Mouse (Mus musculus): ENCODE results near the gene Nuak1.
"Not testable (repeated sequence)": the region's sequence is repeated elsewhere in the genome, so short reads cannot be mapped to it uniquely, and the experiment has no call there.

Gene Nuak1

GRCm38 (mm10) chr10:84440541-84441433 lies at the start of gene Nuak1:
Gene Nuak1, minus strand, starts transcription at chr10:84440597.
- peak; percentile 87 for DNase-seq

GRCm38 (mm10) chr10:84490115-84490514 lies 49.7 kb upstream of the Nuak1 start:
- DNase-seq: no peak

GRCm38 (mm10) chr10:84488315-84488714 lies 47.9 kb upstream of the Nuak1 start:
- DNase-seq: peak; percentile 29

- DNase-seq: no peak
These were observed 44.3 kb upstream of the Nuak1 start for GRCm38 (mm10) chr10:84484661-84485060.

GRCm38 (mm10) chr10:84483553-84483952 lies 43.2 kb upstream of the Nuak1 start:
- DNase-seq: no peak

- no peak for DNase-seq
These were observed 42.7 kb upstream of the Nuak1 start for GRCm38 (mm10) chr10:84483069-84483468.

GRCm38 (mm10) chr10:84482418-84482817 lies 42.0 kb upstream of the Nuak1 start:
- DNase-seq: not testable (repeated sequence)

GRCm38 (mm10) chr10:84481327-84481671 lies 40.9 kb upstream of the Nuak1 start:
- DNase-seq: no peak

GRCm38 (mm10) chr10:84480667-84481326 lies 40.4 kb upstream of the Nuak1 start:
- peak; percentile 18 for DNase-seq

- DNase-seq: no peak
These were observed 39.7 kb upstream of the Nuak1 start for GRCm38 (mm10) chr10:84480146-84480545.

GRCm38 (mm10) chr10:84477613-84478076 lies 37.2 kb upstream of the Nuak1 start:
- no peak for DNase-seq

GRCm38 (mm10) chr10:84477045-84477612 lies 36.7 kb upstream of the Nuak1 start:
- DNase-seq: no peak

- DNase-seq: peak; percentile 50
These were observed 27.3 kb upstream of the Nuak1 start for GRCm38 (mm10) chr10:84467555-84468164.

- no peak for DNase-seq
These were observed 25.1 kb upstream of the Nuak1 start for GRCm38 (mm10) chr10:84465511-84465910.

- DNase-seq: no peak
These were observed 20.2 kb upstream of the Nuak1 start for GRCm38 (mm10) chr10:84460420-84461101.

- no peak for DNase-seq
These were observed 17.7 kb upstream of the Nuak1 start for GRCm38 (mm10) chr10:84458094-84458493.

- DNase-seq: no peak
These were observed 17.1 kb upstream of the Nuak1 start for GRCm38 (mm10) chr10:84457539-84457938.

GRCm38 (mm10) chr10:84456632-84457320 lies 16.4 kb upstream of the Nuak1 start:
- no peak for DNase-seq

- DNase-seq: no peak
These were observed 11.5 kb upstream of the Nuak1 start for GRCm38 (mm10) chr10:84451883-84452282.

GRCm38 (mm10) chr10:84450654-84451053 lies 10.3 kb upstream of the Nuak1 start:
- peak; percentile 70 for DNase-seq

GRCm38 (mm10) chr10:84449733-84450132 lies 9.3 kb upstream of the Nuak1 start:
- no peak for DNase-seq

GRCm38 (mm10) chr10:84447411-84447821 lies 7.0 kb upstream of the Nuak1 start:
- DNase-seq: no peak
